Mouse (Mus musculus) skeletal muscle tissue, adult 2 months (tissue): ENCODE measurements around the gene Glyr1.

ENCODE experiments used
- DNase-seq: peaks from one replicate; pipeline ENCODE4 v3.0.0-alpha.2; 2012; ENCODE audit warnings: low read depth, low spot score

The Glyr1 gene

GRCm38 (mm10) chr16:5012036-5013005 is 37.3 kb downstream of the Glyr1 start:
- no peak for DNase-seq

GRCm38 (mm10) chr16:5011285-5011684 is 38.4 kb downstream of the Glyr1 start:
- peak; percentile 16 for DNase-seq

DNA sequence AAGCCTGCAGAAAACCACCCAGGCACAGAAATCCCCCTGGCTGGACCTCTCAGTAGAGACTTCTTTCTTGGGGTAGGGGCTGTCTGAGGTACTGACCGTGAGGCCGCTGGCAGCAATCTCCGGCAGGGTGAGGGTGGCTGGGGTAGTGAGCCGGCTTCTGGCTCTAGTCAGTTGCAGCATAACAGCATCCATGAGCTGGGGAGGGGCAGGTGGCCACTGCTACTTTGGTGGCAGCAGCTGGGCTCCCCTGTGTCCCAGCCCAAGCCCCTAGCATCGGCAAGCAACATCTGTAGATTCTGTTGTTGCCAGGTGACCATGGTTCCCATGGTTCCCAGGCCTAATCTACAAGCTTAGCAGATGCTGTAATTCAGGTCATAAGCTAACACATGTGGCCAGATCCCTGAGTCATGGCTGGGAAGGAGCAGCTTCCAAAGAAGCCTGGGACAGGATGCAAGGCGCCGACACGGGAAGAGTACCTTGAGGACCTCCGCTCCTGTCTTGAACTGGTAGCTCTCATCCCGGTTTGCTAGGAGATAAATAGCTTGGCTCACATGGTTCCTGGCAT is 39.2 kb downstream of the Glyr1 start:
- DNase-seq: no peak

DNA sequence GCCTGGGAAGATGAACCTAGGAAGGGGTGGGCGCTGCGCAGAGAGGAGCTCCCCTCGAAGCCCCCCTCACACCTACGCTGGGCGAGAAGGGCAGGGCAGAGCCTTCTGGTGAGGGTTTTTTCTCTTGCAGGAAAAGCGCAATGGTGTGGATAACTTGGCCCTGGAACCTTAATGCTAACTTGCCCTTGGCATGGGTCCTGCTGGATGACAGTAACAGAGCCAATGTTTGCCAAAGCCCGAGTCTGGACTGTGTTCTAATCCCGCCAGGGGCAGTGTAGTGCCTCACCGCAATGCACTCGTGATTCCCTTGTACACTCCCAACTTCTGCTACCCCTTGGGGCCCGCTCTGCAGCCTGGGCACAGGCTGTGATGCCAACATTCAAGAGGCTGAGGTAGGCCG is 41.6 kb downstream of the Glyr1 start:
- DNase-seq: no peak

GRCm38 (mm10) chr16:5007492-5007891 is 42.2 kb downstream of the Glyr1 start:
- no peak for DNase-seq

DNA sequence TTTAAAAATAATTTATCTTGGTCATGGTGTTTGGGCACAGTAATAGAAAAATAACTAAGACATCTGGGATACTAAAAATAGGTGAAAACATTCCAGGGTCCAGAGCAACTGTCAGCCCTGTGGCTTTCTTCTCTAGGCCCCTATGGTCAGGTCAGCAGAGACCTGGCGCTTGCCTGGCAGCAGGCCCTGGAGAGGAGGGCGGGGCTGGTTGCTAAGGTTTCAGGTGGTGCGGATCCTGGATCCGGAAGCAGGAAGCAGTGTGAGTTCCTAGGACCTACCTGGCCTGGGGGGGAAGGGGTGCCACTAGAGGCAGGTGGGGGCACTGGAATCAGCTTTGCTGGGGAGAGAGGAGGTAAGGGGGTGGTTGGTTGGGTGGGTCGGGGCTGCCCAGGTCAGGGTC is 42.6 kb downstream of the Glyr1 start, which contains the start of gene Smim22:
Smim22 (plus strand) TSS at position 222 of the 400 bp plus-strand sequence.
- no peak for DNase-seq

GRCm38 (mm10) chr16:5000611-5001010 is 49.1 kb downstream of the Glyr1 start:
- DNase-seq: no peak

GRCm38 (mm10) chr16:4998984-4999383 is 50.7 kb downstream of the Glyr1 start:
- no peak for DNase-seq

GRCm38 (mm10) chr16:4997553-4997952 is 52.1 kb downstream of the Glyr1 start, which contains the start of gene Sept12:
TSS of gene Sept12 (minus strand) at chr16:4997852.
- no peak for DNase-seq

- no peak for DNase-seq
Observed at GRCm38 (mm10) chr16:4993276-4993675, 56.4 kb downstream of the Glyr1 start.

DNA sequence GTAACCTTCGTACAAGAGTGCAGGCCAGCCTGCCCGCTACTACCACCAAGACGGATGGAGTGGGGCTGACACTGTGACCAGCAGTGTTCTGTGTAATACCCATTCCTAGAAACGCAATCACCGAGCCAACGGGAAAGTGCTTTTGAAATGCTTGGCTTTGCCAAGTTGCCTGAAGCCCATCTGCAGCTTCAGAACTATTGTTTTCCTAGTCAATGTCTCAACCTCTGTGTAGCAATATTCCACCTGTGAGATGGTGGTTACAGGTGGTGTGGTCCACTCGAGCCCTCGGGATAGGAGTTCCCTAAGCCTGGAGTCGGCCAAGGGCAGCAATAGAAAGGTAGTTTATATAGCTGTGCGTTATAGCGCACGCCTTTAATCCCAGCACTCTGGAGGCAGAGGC is 64.9 kb downstream of the Glyr1 start:
- DNase-seq: no peak

GRCm38 (mm10) chr16:4979755-4980380 is 69.8 kb downstream of the Glyr1 start:
- DNase-seq: no peak

GRCm38 (mm10) chr16:4978275-4979051 is 71.2 kb downstream of the Glyr1 start:
- DNase-seq: no peak

DNA sequence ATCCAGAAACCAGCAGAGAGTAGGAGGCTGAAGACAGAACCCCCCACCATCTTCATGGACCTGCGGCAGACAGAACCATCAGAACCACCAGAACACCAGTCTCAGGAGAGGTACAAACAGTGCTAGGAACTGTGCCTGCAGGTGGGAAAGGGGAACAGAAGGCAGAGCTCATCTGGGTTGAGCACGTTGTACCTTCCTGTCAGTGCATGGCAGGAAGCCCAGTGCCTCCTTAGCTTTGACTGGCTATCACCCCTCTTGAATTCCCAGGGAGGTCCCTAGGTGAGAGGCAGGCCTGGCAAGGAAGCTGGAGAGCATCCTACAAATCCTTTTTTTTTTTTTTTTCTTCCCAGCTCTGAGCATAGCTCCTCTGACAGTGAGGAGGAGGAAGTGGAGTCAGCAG is 73.5 kb downstream of the Glyr1 start:
- no peak for DNase-seq

DNA sequence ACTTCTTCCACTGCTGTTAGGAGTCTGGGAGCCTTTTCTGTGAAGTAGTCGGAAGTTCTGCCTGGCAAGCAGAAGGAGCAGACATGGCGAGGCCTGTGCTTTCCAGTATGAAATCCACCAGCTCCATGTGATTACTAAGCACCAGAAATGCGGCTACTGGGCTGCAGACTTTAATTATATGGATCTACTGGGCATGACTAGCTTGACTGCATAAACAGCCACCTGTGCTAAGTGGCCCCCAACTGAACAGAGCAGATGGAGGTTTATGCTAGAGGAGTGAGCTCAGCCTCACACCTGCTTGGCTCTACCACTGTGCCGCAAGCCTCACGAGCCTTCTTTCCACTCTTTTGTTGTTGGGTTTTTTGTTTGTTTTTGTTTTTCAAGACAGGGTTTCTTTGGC is 75.1 kb downstream of the Glyr1 start:
- DNase-seq: no peak

- DNase-seq: no peak
Observed at GRCm38 (mm10) chr16:4971626-4972025, 78.0 kb downstream of the Glyr1 start.

DNA sequence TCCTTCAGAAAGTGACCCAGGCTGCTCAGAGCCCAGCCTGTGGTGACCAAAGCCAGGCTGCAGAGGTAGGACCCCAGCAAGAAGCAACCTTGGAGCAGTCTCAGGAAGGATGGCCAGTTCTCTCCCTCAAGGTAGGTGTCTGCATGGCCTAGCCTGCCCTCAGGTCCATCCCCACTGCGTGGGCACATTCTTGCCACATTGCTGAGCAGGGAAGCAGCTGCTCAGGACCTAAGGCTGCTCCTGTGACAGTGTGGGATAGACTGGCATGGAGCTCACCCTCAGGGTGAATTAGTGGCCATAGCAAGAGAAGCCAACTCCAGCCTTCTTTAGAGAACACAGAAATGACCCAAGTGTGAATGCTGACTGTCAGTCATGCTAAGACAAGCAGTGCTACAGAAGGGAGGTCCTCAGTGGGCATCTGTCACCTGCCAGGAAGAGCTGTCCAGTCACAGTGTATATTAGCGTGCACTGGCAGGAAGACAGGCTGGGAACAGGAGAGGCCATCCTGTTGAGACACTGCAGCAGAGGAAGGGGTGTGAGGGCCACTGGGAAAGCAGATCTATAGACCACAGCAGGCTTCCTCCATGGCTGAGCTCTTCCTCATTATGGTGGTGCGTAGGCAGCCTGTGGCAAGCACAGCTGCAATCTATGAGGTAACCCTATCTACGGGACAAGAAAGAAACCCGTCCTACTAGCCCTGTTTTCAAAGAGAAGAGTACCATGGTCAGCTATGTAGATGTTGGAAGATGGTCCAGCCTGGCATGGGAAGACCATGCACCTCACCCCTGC is 80.4 kb downstream of the Glyr1 start:
- DNase-seq: no peak

DNA sequence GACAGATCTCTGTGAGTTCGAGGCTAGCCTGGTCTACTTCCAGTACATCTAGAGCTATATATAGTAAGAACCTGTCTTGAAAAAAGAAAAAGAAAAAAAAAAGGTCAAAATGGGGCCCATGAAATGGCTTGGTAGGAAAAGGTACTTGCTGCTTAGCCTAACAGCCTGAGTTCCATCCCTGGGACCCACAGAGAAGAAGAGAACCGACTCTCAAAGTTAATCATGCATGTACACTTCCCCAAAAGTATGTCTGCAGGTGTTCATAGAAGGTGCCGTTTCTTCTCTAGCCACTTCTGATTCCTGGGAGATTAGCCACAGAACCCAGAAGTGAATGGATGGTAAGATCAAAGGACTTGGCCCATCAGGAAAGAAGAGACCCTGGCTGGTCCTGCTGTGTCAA is 81.2 kb downstream of the Glyr1 start:
- DNase-seq: no peak

- no peak for DNase-seq
Observed at GRCm38 (mm10) chr16:4965392-4966129, 84.1 kb downstream of the Glyr1 start.

DNA sequence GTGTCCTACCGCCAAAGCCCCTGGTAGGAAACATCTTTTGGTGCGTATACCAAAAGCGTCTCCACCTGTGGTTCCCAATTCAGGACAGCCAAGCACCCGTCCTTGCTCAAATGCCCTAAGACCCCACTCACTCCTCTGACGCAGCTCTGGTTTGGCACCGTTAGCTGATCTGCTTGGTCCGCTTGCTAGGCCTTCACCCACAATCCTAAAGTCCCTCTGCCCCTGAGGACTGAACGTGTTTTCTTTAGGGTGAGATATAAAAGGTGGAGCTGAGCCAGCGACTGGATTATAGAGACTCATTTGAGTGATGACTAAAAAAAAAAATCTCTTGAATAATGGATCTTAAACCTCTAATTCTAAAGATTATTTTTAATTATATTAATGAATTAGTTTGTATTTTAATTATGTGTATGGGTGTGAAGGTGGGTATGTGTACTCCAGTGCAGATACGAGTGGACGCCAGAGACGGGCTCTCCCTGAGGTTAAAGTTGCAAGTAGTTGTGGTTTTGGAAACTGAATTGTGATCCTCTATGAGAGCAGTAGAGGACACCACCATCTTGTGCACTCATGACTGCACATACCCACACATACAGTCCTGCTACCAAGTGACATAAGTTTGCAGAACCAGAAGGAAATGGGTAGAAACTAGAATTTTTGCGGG is 84.8 kb downstream of the Glyr1 start:
- no peak for DNase-seq
